Mouse (Mus musculus) cerebral cortex, adult 2 months (tissue): ENCODE measurements around the gene Sema3f.

Experiments
- WGBS: fragments of 180-500 bp; shearing (Covaris S2); methylation state at CpG from one replicate; pipeline ENCODE4 v1.1.7; 2018; 5-methylcytosine and 5-hydroxymethylcytosine counted together

Sema3f gene

GRCm38 (mm10) chr9:107662342-107662741, 47.9 kb downstream of the Sema3f start:
- 66% methylated on average over 8 of the region's 8 CpGs for WGBS

DNA sequence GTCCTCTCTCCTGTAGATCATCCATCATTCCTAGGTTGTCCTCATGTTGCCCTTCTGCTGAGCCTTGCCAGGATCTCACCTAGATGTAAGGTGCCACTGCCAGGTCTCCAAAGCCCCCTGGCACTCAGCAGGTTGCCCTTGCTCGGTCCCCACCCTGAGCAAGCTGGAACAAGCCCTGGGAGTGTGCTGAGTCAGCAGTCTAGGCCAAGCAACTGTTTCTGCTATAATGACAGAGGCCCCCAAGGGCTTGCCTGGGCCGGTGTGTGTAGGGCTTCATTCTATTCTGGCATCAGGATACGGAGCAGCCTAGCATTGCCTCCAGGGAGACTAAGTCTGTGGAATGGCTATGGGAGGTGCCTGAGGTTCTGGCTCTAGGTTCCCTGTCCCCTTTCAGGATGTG, 49.5 kb downstream of the Sema3f start:
- WGBS: 63% methylated on average over 3 of the region's 3 CpGs

- WGBS: 67% methylated on average over 3 of the region's 3 CpGs
These were observed 50.3 kb downstream of the Sema3f start for GRCm38 (mm10) chr9:107659961-107660360.

- WGBS: 68% methylated on average over 10 of the region's 10 CpGs
These were observed 50.7 kb downstream of the Sema3f start for GRCm38 (mm10) chr9:107659551-107659950.

DNA sequence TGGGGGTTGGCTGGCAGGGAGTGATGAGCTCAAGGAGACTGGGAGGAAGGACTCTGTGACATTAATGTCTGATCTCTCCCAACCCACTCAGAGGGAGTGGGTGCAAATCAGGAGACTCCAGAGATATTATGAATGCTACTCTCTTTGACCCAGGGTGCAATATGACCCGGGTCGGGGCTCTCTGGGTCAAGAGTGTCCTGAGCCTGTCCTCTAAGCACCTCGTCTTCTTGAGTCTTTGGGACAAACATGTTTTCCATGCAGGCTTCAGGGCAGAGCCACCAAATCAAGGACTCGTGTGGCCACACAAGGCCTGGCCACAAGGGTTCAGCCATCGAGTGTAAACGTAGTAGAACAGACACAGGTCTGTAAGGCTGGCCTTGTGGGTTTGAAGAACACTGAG, 52.2 kb downstream of the Sema3f start:
- 93% methylated on average over 6 of the region's 6 CpGs for WGBS

DNA sequence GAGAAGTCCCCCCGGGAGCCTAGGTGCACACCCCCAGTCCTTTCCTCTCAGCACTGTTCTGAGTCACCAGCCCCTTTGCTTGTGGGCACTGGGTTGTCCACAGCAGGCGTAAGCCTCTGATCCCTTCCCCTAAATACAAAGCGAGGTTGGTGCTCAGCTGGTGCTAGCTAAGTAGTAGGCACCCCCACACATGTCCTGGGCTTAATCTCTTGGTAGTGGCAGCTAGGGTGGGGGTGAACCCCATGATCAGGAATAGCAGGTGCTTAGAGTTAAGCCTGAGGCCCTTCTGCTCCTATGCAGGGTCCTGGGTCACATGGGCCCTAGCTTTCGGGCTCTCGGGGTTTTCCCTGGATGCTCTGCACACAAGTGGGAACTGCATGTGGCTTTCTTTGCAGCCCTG, 53.1 kb downstream of the Sema3f start:
- WGBS: 84% methylated on average over 5 of the region's 5 CpGs

GRCm38 (mm10) chr9:107654585-107654984, 55.7 kb downstream of the Sema3f start:
- WGBS: 89% methylated on average over 4 of the region's 4 CpGs

GRCm38 (mm10) chr9:107653474-107653873, 56.8 kb downstream of the Sema3f start:
- WGBS: 73% methylated on average over 2 of the region's 2 CpGs

- 37% methylated on average over 12 of the region's 12 CpGs for WGBS
These were observed 59.4 kb downstream of the Sema3f start for GRCm38 (mm10) chr9:107650708-107651481.

DNA sequence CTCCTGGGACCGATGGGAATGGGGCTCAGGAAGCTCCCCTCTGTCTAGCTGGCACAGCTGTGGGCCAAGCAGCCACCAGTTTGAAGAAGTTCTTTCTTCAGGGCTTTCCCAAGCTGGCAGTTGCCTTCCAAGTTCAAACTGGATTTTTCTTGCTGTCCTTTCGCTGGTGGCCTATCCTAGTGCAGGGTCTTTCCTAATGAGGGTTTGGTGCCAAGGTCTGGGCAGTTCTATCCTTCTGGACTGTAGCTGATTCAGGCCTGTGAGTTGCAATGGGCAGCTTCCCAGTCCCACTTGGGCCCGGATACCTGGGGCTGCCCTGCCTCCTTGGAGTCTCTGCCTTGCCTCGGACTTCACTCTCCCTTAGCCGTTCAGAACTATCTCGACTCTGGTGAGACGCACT, 60.0 kb downstream of the Sema3f start:
- WGBS: 54% methylated on average over 7 of the region's 7 CpGs

DNA sequence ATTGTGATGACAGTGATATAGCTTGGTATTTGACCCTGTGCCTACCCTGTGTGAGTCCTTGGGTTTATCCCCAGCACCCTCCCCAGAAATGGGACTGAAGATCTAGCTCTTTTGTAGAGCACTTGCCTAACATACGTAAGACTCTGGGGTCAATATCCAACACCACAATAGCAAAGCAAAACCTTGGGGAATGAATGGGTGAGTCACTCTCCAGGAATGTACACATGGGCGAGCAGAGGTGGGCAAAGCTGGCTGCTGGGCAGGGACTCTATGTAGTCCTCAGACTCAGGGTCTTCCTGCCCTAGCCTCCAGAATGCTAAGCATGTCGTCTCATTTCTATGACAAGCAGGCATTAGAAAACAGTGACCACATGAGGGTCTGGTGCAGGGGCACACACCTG, 61.5 kb downstream of the Sema3f start:
- 75% methylated on average over 3 of the region's 3 CpGs for WGBS

- 89% methylated on average over 6 of the region's 6 CpGs for WGBS
These were observed 63.3 kb downstream of the Sema3f start for GRCm38 (mm10) chr9:107646975-107647374.

- 16% methylated on average over 5 of the region's 5 CpGs for WGBS
These were observed 64.7 kb downstream of the Sema3f start for GRCm38 (mm10) chr9:107645577-107645976.

GRCm38 (mm10) chr9:107645153-107645510, 65.1 kb downstream of the Sema3f start:
- 45% methylated on average over 7 of the region's 7 CpGs for WGBS

DNA sequence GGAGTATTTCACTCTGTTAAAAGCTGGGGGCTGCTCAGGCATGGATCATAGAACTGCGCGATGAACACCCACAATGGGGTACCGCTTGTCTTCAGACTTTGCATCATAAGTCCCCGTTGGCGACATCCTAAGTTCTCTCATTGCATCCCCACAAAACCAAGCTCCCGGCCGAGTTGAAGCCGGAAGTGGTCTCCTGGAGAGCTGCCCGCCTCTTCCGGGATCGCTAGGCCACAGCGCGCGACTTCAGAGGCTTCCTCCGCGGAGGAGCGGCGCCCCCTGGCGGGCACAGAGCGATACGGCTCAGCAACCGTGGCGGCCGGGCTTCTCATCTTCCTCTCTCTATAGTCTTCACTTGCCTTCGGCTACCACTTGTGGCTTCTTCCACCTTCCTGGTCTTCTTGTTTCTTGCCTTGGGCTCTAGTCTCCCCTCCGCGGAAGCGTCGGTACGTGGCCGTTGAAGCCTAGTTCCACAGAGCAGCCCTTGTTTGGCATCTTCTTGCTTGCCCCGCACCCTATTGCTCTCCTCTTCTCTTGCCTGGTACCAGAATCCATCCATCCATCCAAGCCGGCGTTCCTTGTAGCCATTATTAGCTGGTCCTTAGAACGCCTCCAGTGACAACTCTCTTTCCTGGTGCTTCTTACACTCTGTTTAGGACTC, 65.7 kb downstream of the Sema3f start:
- WGBS: 3% methylated on average over 35 of the region's 35 CpGs

- 93% methylated on average over 13 of the region's 13 CpGs for WGBS
These were observed 66.6 kb downstream of the Sema3f start for GRCm38 (mm10) chr9:107643544-107644214.

- WGBS: 64% methylated on average over 8 of the region's 8 CpGs
These were observed 68.6 kb downstream of the Sema3f start for GRCm38 (mm10) chr9:107641666-107642065.

DNA sequence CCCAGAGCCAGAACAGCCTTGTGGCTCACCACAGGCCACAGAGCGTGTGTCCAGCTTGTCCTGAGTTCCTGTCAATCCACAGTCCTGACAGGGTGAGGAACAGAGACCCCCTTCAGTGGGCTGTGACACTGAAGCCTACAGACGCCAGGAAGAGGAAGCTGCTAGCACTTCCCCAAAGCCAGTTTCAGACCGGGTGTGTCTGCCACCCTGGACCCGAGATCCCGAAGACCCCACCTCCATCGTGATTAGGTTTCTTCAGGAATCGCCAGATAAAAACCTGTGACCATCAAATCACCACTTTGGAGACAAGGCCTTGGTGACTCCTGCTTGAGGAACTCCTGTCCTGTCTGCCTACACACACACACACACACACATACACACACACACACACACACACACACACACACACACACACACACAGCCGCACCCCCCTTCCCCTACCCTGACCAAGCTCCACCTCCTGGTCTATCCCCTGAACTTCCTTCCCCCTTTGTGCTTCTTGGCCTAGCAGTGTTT, 70.0 kb downstream of the Sema3f start:
- 55% methylated on average over 8 of the region's 8 CpGs for WGBS

GRCm38 (mm10) chr9:107637070-107637469, 73.2 kb downstream of the Sema3f start:
- 51% methylated on average over 7 of the region's 7 CpGs for WGBS

GRCm38 (mm10) chr9:107635279-107636028, 74.8 kb downstream of the Sema3f start, which contains the start of gene Gnai2:
Gnai2 (minus strand) TSS chr9:107635367.
- WGBS: 7% methylated on average over 38 of the region's 38 CpGs

DNA sequence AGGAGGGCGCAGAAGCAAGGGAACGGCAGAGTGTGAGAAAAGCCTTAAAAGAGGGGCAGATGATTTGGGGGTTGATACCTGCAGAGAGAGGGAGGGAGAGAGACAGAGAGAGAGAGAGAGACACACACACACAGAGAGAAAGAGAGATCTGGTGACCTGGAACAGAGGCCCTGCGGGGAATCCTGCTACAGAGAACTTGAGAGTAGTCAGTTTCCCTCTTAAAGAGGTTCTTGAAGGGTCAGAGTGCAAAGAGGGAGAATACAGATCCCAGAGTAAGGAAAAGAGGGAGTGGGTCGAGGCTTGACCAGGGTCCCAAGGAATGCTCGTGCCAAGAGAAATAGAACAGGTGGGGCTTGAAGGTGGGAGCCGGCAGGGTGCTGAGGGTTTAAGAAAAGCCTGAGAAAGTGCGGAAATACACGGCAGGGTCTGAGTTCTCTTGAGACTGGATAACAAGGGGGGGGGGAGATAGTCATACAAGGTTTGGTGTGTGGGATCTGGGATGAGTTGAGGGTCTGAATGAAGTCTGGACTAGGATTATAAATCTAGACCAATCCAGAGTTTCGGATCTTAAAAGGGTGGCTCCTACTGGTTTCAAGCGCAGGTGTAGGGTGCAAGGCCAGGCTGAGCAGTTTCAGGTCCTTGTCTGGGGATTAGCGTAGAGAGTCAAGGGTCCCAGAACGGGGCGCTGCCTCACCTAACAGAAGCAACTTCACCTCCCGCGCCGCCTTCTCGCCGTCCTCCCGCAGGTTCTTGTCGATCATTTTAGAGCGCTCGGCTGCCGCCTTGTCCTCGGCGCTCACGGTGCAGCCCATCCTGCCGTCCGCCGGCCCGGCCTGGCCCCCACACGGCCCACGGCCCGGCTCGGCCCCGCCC, 75.6 kb downstream of the Sema3f start:
- WGBS: 2% methylated on average over 35 of the region's 35 CpGs
